Mouse (Mus musculus): Measurements from ENCODE around the gene Gsto1. TPM values are rescaled to one million over a fixed set of nuclear protein-coding genes. Genes with fewer than 3 reads are reported as not detected.
A peak's percentile ranks its signal among the peaks of the same experiment; 100 is the strongest.

Gene Gsto1
- 211 and 229 TPM in 2 replicates for polyA plus RNA-seq (2016; fragmentation: Nextera tagmentation; extraction: Ambion mirVana)

DNA sequence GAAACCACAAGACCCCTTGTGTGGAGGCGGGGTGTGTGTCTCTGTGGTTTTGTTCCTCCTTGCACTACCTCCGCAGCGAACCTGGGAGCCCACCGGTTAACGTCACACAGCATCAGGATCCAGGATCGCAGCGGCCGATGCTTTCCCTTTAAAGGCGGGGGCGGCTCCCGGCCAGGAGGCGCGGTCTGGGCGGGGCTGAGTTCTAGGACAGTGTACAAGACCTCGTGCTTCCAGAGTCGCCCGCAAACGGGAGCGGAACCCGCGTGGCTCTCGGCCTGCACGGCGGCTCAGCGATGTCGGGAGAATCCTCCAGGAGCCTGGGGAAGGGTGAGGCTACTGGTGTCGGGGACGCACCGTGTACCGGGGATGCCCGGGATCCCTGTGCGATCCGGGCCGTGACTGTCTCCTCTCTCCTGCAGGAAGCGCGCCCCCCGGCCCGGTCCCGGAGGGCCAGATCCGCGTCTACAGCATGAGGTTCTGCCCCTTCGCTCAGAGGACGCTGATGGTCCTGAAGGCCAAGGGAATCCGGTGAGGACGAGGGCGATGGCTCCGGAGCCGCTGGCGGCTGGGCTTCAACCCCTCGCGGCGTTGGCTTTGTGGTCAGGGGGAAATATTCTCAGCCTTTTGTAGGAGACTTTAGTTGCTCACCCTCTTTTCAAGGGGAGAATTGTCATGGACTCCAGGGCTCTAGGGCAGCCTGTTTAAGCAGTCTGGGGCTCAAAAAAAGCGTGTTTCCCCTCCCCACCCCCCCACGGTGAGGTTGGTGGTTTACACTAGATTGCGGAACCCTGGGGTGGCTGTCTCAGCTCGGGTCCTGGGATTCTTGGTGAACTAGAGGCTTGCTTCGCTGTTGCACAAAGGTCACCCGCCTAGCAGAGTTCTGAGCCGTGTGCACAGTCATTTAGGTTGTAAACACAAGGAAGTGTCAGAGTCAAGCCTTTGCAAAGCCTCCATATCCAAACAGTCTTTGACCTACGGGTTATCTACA is at the start of gene Gsto1:
TSS of gene Gsto1 (plus strand) at position 175 of the 988 bp plus-strand sequence.
- H3K9ac ChIP-seq (replicated peaks): peak within 1 kb of the TSS; percentile 76
- ATAC-seq (ENCODE audit: insufficient number of reproducible peaks, insufficient read depth, low FRiP score, low TSS enrichment, low read depth): peak; percentile 94
- peak within 1 kb of the TSS; percentile 89 for H3K4me2 ChIP-seq
- under 1% methylated on average over 59 of the region's 60 CpGs for WGBS
- no peaks in the 10 kb centered on the region for H3K9me3 ChIP-seq
- H3K4me1 ChIP-seq (replicated peaks): peaks cover 15% of the 10 kb centered on the region
- H3K36me3 ChIP-seq: peaks cover 26% of the 10 kb centered on the region
- H3K27me3 ChIP-seq: no peaks in the 10 kb centered on the region
- peak within 1 kb of the TSS; percentile 95 for H3K27ac ChIP-seq
- H3K4me3 ChIP-seq (replicated peaks): peak within 1 kb of the TSS; percentile 71

DNA sequence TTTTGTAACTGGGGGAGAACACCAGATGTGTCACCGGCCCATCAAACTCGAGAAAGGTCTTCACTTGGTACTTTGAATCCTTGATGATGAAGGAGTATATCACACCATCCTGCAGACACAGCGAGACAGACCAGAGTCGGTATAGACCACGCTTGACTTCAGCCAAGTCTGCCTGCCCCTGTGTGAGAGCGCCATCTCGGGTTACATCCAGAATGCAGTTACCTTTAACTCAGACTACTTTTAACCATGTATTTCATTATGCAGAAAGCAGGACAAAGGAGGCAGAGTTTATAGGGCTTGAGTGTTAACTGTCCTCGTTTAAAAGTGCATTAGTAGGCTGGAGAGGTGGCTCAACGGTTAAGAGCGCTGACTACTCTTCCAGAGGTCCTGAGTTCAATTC is 42.7 kb upstream of the Gsto1 start:
- no peaks in the 10 kb centered on the region for H3K4me1 ChIP-seq (replicated peaks)
- H3K27me3 ChIP-seq: no peaks in the 10 kb centered on the region
- H3K9ac ChIP-seq (replicated peaks): no peak overlapping the region
- no peaks in the 10 kb centered on the region for H3K36me3 ChIP-seq
- no peaks in the 10 kb centered on the region for H3K9me3 ChIP-seq
- no peak for ATAC-seq (ENCODE audit: insufficient number of reproducible peaks, insufficient read depth, low FRiP score, low TSS enrichment, low read depth)
- no peak overlapping the region for H3K27ac ChIP-seq
- no peak overlapping the region for H3K4me3 ChIP-seq (replicated peaks)
- 60% methylated on average over 10 of the region's 10 CpGs for WGBS
- no peak overlapping the region for H3K4me2 ChIP-seq

DNA sequence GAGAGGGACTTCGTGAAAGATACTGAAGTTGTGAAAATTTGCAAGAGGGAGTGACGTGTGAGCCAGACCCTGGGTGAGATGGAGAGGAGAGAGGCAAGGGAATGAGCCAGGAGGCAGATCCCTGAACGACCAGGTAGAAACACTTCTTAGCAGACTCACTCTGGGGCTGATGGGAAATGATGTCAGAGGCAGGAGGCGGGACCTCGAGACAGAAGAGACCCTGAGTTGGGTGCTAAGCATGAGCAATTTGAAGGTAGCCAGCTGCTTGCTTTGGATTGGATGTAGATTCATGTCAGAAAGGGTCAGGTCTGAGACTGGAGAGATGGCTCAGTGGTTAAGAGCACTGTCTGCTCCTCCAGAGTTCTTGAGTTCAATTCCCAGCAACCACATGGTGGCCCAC is 40.0 kb upstream of the Gsto1 start:
- 83% methylated on average over 5 of the region's 5 CpGs for WGBS
- Histone ChIP-seq H3K27ac (no peak overlapping the region), H3K36me3 (no peaks in the 10 kb centered on the region), H3K9me3 (no peaks in the 10 kb centered on the region), H3K27me3 (no peaks in the 10 kb centered on the region), H3K4me2 (no peak overlapping the region), H3K9ac (replicated peaks) (no peak overlapping the region), H3K4me1 (replicated peaks) (no peaks in the 10 kb centered on the region), H3K4me3 (replicated peaks) (no peak overlapping the region)
- no peak for ATAC-seq (ENCODE audit: insufficient number of reproducible peaks, insufficient read depth, low FRiP score, low TSS enrichment, low read depth)

DNA sequence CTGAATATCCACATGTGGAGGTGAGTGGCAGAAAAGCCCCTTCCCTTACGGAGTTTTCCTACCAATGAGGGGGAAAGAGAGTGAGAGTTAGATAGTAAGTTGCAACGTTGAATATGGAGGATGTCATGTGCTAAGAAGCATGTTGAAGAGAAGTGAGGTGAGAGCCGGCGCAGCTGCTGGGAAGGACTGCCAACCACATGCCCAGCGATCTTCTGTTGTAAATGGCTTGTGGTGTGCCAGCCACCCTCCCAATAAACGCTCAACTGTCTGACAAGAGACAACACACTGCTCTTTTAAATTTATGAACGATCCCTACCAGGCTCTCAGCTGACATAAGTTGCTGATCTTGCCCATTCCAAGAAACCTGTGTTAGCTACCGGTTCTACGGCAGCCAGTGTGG is 37.1 kb upstream of the Gsto1 start:
- WGBS: 83% methylated on average over 9 of the region's 9 CpGs
- H3K4me2 ChIP-seq: no peak overlapping the region

DNA sequence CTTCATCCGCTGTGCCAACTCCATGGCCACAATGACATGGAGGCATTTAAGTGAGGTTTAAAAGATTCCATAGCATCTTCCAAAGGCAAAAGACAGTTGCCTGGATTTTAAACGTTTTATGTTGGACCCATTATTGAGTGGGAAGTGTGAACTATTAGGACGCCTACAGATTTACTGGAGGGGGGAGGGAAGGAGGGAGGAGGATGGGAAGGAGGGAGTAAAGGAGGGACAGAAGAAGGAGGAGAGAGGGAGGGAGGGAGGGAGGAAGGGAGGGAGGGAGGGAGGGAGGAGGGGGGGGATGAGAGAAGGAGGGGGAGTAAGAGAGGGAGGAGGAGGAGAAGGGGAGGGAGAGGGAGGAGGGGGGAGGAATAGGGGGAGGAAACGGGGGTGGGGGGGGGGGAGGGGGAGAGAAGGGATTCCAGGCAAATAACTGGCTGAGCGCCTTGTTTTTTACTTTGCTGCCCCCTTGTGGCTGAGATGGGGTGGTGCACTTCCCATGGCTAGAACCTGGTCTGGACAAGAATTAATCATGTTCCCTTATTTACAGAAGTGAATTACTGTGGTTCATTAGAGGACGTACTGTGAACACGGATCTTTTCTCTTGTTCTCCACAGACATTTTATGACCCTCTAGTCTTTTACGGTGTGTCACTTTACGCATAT is 33.8 kb upstream of the Gsto1 start:
- no peak overlapping the region for H3K9ac ChIP-seq (replicated peaks)
- H3K27ac ChIP-seq: no peak overlapping the region
- H3K4me1 ChIP-seq (replicated peaks): peaks cover 12% of the 10 kb centered on the region; the same call in 1 of the 2 replicates
- no peak overlapping the region for H3K4me2 ChIP-seq
- whole genome bisulfite sequencing: 25% methylated on average over 7 of the region's 9 CpGs
- no peaks in the 10 kb centered on the region for H3K9me3 ChIP-seq
- no peaks in the 10 kb centered on the region for H3K36me3 ChIP-seq
- no peak for ATAC-seq (ENCODE audit: insufficient number of reproducible peaks, insufficient read depth, low FRiP score, low TSS enrichment, low read depth)
- H3K4me3 ChIP-seq (replicated peaks): no peak overlapping the region
- peaks cover 11% of the 10 kb centered on the region for H3K27me3 ChIP-seq

More for the DNA sequence above, 37.1 kb upstream of the Gsto1 start:
- Histone ChIP-seq H3K27me3 (peaks cover 5% of the 10 kb centered on the region), H3K9ac (replicated peaks) (no peak overlapping the region), H3K4me1 (replicated peaks) (peaks cover 12% of the 10 kb centered on the region; the same call in 1 of the 2 replicates), H3K9me3 (no peaks in the 10 kb centered on the region), H3K27ac (no peak overlapping the region), H3K4me3 (replicated peaks) (no peak overlapping the region), H3K36me3 (no peaks in the 10 kb centered on the region)
- ATAC-seq (ENCODE audit: insufficient number of reproducible peaks, insufficient read depth, low FRiP score, low TSS enrichment, low read depth): no peak

DNA sequence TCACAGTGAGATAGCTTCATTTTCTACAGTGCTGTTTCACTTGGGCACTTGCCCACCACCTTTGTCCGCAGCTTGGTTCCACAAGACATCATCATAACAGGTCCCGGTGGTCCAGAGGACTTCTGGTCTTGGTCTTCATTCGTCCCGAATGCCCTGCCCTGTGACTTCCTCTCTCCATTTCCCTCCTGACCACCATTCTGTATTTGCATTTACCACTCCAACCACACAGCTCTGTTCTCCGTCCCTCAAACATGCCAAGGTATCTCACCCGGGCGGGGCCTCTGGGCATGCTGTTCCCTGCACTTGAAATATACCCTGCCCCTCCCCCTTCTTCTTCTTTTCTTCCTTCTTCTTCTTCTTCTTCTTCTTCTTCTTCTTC is 33.3 kb upstream of the Gsto1 start:
- H3K9me3 ChIP-seq: no peaks in the 10 kb centered on the region
- no peak overlapping the region for H3K4me3 ChIP-seq (replicated peaks)
- H3K27me3 ChIP-seq: peaks cover 11% of the 10 kb centered on the region
- H3K4me2 ChIP-seq: no peak overlapping the region
- H3K4me1 ChIP-seq (replicated peaks): peaks cover 12% of the 10 kb centered on the region; the same call in 1 of the 2 replicates
- no peak for ATAC-seq (ENCODE audit: insufficient number of reproducible peaks, insufficient read depth, low FRiP score, low TSS enrichment, low read depth)
- no peak overlapping the region for H3K9ac ChIP-seq (replicated peaks)
- no peak overlapping the region for H3K27ac ChIP-seq
- no peaks in the 10 kb centered on the region for H3K36me3 ChIP-seq
- WGBS: 61% methylated on average over 7 of the region's 7 CpGs

DNA sequence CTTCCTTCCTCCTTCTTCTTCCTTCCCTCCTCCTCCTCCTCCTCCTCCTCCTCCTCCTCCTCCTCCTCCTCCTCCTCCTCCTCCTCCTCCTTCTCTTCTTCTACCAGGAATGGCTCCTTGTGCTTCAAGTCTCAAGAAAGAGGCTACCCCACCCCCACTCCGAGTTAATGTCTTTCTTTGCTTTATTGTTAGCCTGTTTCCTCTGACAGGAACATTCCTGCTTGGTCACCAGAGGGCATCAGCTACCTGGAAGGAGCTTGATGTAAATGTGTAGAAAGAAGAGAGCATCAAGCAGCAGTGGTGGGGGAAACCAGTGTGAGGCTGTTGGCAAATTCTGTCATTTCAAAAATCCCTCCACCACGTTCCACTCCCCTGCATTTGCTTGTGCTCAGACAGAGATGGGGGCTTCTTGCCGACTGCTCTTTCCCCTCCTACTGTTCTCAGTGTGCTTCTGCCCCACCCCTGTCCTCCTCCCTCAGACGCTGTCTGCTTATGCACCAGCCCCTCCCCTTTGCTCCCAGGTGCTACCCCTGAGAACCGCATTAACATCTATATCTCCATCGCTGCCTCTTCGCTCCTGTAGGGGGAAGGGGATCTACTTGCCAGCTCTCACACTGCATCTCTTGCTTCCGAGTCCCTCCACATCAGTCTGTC is 32.5 kb upstream of the Gsto1 start:
- Histone ChIP-seq H3K4me2 (peak overlapping the region; percentile 2; the same call in 1 of the 2 replicates), H3K9ac (replicated peaks) (no peak overlapping the region), H3K4me1 (replicated peaks) (peaks cover 12% of the 10 kb centered on the region; the same call in 1 of the 2 replicates), H3K9me3 (no peaks in the 10 kb centered on the region), H3K27me3 (peaks cover 11% of the 10 kb centered on the region), H3K36me3 (no peaks in the 10 kb centered on the region), H3K4me3 (replicated peaks) (no peak overlapping the region), H3K27ac (no peak overlapping the region)
- ATAC-seq (ENCODE audit: insufficient number of reproducible peaks, insufficient read depth, low FRiP score, low TSS enrichment, low read depth): no peak
- 18% methylated on average over 8 of the region's 8 CpGs for WGBS

DNA sequence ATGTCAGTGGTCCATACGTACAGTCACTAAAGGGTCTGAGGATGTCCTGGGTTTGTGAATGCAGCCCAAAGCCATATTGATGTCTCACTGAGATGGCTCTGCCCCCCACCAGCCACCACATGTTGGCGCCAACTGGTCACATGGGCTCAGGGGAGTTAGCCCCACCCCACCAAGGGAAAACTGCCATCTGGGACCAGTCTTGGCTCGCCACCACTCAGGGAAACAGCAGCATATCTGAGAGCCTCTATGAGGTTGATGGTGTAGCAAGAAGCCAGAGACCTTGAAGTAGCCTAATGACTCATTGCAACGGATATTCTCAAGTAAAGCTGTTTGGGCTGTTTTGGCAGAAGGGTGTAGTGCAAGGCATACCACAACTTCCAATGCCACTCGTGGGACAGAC is 30.7 kb upstream of the Gsto1 start:
- Histone ChIP-seq H3K27ac (no peak overlapping the region), H3K4me2 (no peak overlapping the region), H3K4me1 (replicated peaks) (peaks cover 12% of the 10 kb centered on the region; the same call in 1 of the 2 replicates), H3K27me3 (peaks cover 11% of the 10 kb centered on the region), H3K36me3 (no peaks in the 10 kb centered on the region), H3K4me3 (replicated peaks) (no peak overlapping the region), H3K9ac (replicated peaks) (no peak overlapping the region), H3K9me3 (no peaks in the 10 kb centered on the region)
- ATAC-seq (ENCODE audit: insufficient number of reproducible peaks, insufficient read depth, low FRiP score, low TSS enrichment, low read depth): no peak
- 80% methylated on average over 5 of the region's 5 CpGs for WGBS

DNA sequence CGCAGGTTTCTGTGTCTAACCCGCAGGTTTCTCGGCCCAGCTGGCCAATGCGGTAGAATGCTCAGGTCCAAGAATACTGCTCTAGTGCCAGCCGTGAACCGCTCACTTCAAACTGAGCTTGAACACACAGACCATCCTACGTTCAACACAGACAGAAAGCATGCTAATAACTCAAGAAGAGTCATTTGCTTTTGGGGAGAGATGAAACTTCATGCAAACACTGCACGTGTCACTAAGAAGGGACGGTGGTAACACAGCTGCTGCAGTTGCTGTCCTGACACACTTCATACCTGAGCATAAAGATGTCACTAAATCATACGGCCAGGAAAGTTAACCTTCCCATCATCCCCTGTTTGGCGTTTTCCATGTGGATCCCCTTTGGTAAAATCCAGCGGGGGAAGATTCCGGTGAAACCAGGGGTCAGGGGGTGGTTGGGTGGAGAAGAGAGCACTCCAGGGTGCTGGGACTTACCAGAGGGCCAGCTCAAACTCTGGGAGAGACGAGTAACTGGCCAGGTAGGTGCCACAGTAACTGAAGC is 24.8 kb upstream of the Gsto1 start:
- Histone ChIP-seq H3K4me1 (replicated peaks) (no peaks in the 10 kb centered on the region), H3K27ac (no peak overlapping the region), H3K4me3 (replicated peaks) (no peak overlapping the region), H3K9me3 (no peaks in the 10 kb centered on the region), H3K4me2 (no peak overlapping the region), H3K36me3 (no peaks in the 10 kb centered on the region), H3K9ac (replicated peaks) (no peak overlapping the region), H3K27me3 (no peaks in the 10 kb centered on the region)
- no peak for ATAC-seq (ENCODE audit: insufficient number of reproducible peaks, insufficient read depth, low FRiP score, low TSS enrichment, low read depth)
- 84% methylated on average over 14 of the region's 14 CpGs for WGBS

DNA sequence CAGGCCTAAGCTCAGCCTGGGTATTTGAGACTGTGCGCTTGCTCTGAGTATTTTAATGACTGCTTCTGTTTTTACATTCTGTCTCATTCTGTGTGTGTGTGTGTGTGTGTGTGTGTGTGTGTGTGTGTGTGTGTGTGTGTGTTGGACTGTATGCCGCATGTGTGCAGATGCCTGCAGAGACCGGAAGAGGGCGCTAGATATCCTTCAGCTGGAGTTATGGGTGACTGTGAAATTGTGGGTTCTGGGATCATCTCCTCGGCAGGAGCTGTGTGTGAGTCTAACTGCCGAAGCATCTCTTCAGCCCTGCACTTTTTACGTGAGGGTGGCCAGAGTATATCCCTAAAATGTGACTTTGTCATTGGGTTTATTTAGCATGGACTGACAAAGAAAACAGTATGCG is 23.7 kb upstream of the Gsto1 start:
- H3K9ac ChIP-seq (replicated peaks): no peak overlapping the region
- 90% methylated on average over 8 of the region's 8 CpGs for WGBS
- no peak overlapping the region for H3K4me2 ChIP-seq
- ATAC-seq (ENCODE audit: insufficient number of reproducible peaks, insufficient read depth, low FRiP score, low TSS enrichment, low read depth): no peak
- no peak overlapping the region for H3K4me3 ChIP-seq (replicated peaks)
- H3K27me3 ChIP-seq: peaks cover 4% of the 10 kb centered on the region; the same call in 1 of the 2 replicates
- no peaks in the 10 kb centered on the region for H3K36me3 ChIP-seq
- H3K9me3 ChIP-seq: no peaks in the 10 kb centered on the region
- H3K4me1 ChIP-seq (replicated peaks): no peaks in the 10 kb centered on the region
- H3K27ac ChIP-seq: no peak overlapping the region

DNA sequence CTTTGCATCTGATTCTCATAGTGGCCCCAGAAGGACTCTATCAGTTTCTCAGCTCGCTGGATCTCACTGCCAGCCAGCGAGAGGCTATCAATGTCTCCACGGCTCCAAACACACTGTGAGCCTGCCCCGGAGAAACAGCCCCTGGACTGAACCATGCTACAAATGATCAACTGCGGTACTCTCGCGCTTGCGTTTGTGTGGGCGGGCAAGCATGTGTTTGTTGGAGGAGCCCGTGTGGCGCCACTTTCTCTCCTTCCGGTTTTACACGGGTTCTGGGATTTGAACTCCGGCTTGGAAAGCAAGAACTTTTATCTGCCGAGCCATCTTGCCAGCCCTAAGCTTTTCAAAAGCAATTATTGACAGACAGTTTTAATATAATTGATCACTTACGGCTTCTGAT is 22.5 kb upstream of the Gsto1 start:
- no peak overlapping the region for H3K4me3 ChIP-seq (replicated peaks)
- WGBS: 82% methylated on average over 16 of the region's 16 CpGs
- no peaks in the 10 kb centered on the region for H3K36me3 ChIP-seq
- no peak overlapping the region for H3K27ac ChIP-seq
- no peaks in the 10 kb centered on the region for H3K9me3 ChIP-seq
- H3K4me1 ChIP-seq (replicated peaks): no peaks in the 10 kb centered on the region
- no peak overlapping the region for H3K9ac ChIP-seq (replicated peaks)
- no peak for ATAC-seq (ENCODE audit: insufficient number of reproducible peaks, insufficient read depth, low FRiP score, low TSS enrichment, low read depth)
- H3K4me2 ChIP-seq: no peak overlapping the region
- peaks cover 14% of the 10 kb centered on the region for H3K27me3 ChIP-seq

Data from limb, embryonic 12.5 days (tissue).